Mouse (Mus musculus): ENCODE measurements around the gene Slain1. TPM values are rescaled to one million over a fixed set of nuclear protein-coding genes. Genes with fewer than 3 reads are reported as not detected.

The Slain1 gene
- total RNA-seq, 4 experiments from 2014 or later = 51.1 to 62.7 (median 58.6) TPM

- no peak for DNase-seq (ENCODE audit: low spot score in 2 of 2)
Measured at GRCm38 (mm10) chr14:103666347-103666954, 16.4 kb downstream of the Slain1 start.

- DNase-seq (ENCODE audit: low spot score in 2 of 2) = no peak
Measured at GRCm38 (mm10) chr14:103667036-103667435, 17.0 kb downstream of the Slain1 start.

GRCm38 (mm10) chr14:103679395-103680217 lies 29.6 kb downstream of the Slain1 start:
- no peak for DNase-seq (ENCODE audit: low spot score in 2 of 2)

- no peak for DNase-seq (ENCODE audit: low spot score in 2 of 2)
Measured at GRCm38 (mm10) chr14:103680285-103680819, 30.3 kb downstream of the Slain1 start.

- peak in 1 of 2 experiments; percentile 65 for DNase-seq (ENCODE audit: low spot score in 2 of 2)
Measured at GRCm38 (mm10) chr14:103682633-103683390, 32.8 kb downstream of the Slain1 start.

GRCm38 (mm10) chr14:103686994-103687393 lies 37.0 kb downstream of the Slain1 start:
- DNase-seq (ENCODE audit: low spot score in 2 of 2) = no peak

- DNase-seq (ENCODE audit: low spot score in 2 of 2) = no peak
Measured at GRCm38 (mm10) chr14:103694295-103694694, 44.3 kb downstream of the Slain1 start.

GRCm38 (mm10) chr14:103695620-103696019 lies 45.6 kb downstream of the Slain1 start:
- no peak for DNase-seq (ENCODE audit: low spot score in 2 of 2)

GRCm38 (mm10) chr14:103697101-103697500 lies 47.1 kb downstream of the Slain1 start:
- no peak for DNase-seq (ENCODE audit: low spot score in 2 of 2)

- DNase-seq (ENCODE audit: low spot score in 2 of 2) = no peak
Measured at GRCm38 (mm10) chr14:103699308-103699707, 49.3 kb downstream of the Slain1 start.

GRCm38 (mm10) chr14:103702516-103702915 lies 52.5 kb downstream of the Slain1 start:
- DNase-seq (ENCODE audit: low spot score in 2 of 2) = no peak

- no peak for DNase-seq (ENCODE audit: low spot score in 2 of 2)
Measured at GRCm38 (mm10) chr14:103704771-103705170, 54.7 kb downstream of the Slain1 start.

GRCm38 (mm10) chr14:103706347-103706746 lies 56.3 kb downstream of the Slain1 start:
- DNase-seq (ENCODE audit: low spot score in 2 of 2) = no peak

- DNase-seq (ENCODE audit: low spot score in 2 of 2) = no peak
Measured at GRCm38 (mm10) chr14:103708601-103709000, 58.6 kb downstream of the Slain1 start.

GRCm38 (mm10) chr14:103709261-103709660 lies 59.2 kb downstream of the Slain1 start:
- DNase-seq (ENCODE audit: low spot score in 2 of 2) = no peak

GRCm38 (mm10) chr14:103712986-103713385 lies 63.0 kb downstream of the Slain1 start:
- DNase-seq (ENCODE audit: low spot score in 2 of 2) = no peak

- no peak for DNase-seq (ENCODE audit: low spot score in 2 of 2)
Measured at GRCm38 (mm10) chr14:103717516-103717915, 67.5 kb downstream of the Slain1 start.

GRCm38 (mm10) chr14:103717979-103718378 lies 68.0 kb downstream of the Slain1 start:
- DNase-seq (ENCODE audit: low spot score in 2 of 2) = no peak

- DNase-seq (ENCODE audit: low spot score in 2 of 2) = no peak
Measured at GRCm38 (mm10) chr14:103718393-103718792, 68.4 kb downstream of the Slain1 start.

- DNase-seq (ENCODE audit: low spot score in 2 of 2) = peak; percentile 61 to 78
Measured at GRCm38 (mm10) chr14:103718836-103719575, 69.0 kb downstream of the Slain1 start.

GRCm38 (mm10) chr14:103720163-103720562 lies 70.1 kb downstream of the Slain1 start:
- no peak for DNase-seq (ENCODE audit: low spot score in 2 of 2)

Data from left cerebral cortex, adult 8-10 months (tissue).